Mouse (Mus musculus) embryonic facial prominence, embryonic 11.5 days (tissue): ENCODE data around the gene Anxa3. TPM values are rescaled to one million over a fixed set of nuclear protein-coding genes. Genes with fewer than 3 reads are reported as not detected.

Experiments used
- ATAC-seq: fragments of 200-750 bp; cut with Nextera tagmentation; replicated peaks from 2 replicates; pipeline ENCODE4 v1.8.0; 2017; ENCODE audit warnings: low read depth; ENCODE audit not compliant: insufficient number of reproducible peaks, low FRiP score, low TSS enrichment
- DNase-seq: peaks from one replicate; pipeline ENCODE4 v3.0.0-alpha.2; 2015; ENCODE audit warnings: low spot score
- H3K27ac ChIP-seq: fragments of 300-500 bp; sonication (generic); replicated peaks from 2 replicates; pipeline ENCODE4 v1.5.1; 2014; ENCODE audit warnings: mild to moderate bottlenecking, low read depth, low read length, control low read depth
- H3K27me3 ChIP-seq: fragments of 300-500 bp; sonication (generic); 2 replicates; pipeline ENCODE4 v1.6.1; 2014; ENCODE audit warnings: mild to moderate bottlenecking, low read length, moderate library complexity, mixed read lengths; ENCODE audit not compliant: control insufficient read depth, insufficient read depth
- H3K36me3 ChIP-seq: fragments of 300-500 bp; sonication (generic); replicated peaks from 2 replicates; pipeline ENCODE4 v1.6.1; 2014; ENCODE audit warnings: low read depth, mild to moderate bottlenecking, low read length, moderate library complexity, mixed read lengths; ENCODE audit not compliant: control insufficient read depth, insufficient read depth
- H3K4me1 ChIP-seq: fragments of 300-500 bp; sonication (generic); 2 replicates; pipeline ENCODE4 v1.6.1; 2014; ENCODE audit warnings: low read length, mixed read lengths; ENCODE audit not compliant: control insufficient read depth, insufficient read depth
- H3K4me2 ChIP-seq: fragments of 300-500 bp; sonication (generic); 2 replicates; pipeline ENCODE4 v1.6.1; 2014; ENCODE audit warnings: low read depth, mild to moderate bottlenecking, control low read depth, low read length, moderate library complexity
- H3K4me3 ChIP-seq: fragments of 300-500 bp; sonication (generic); 2 replicates; pipeline ENCODE4 v1.5.1; 2014; ENCODE audit warnings: low read depth, low read length, control low read depth
- H3K9ac ChIP-seq: fragments of 300-500 bp; sonication (generic); replicated peaks from 2 replicates; pipeline ENCODE4 v1.6.1; 2014; ENCODE audit warnings: mild to moderate bottlenecking, control low read depth, low read length
- H3K9me3 ChIP-seq: fragments of 300-500 bp; sonication (generic); replicated peaks from 2 replicates; pipeline ENCODE4 v1.6.1; 2016; ENCODE audit warnings: mild to moderate bottlenecking, low read length, inconsistent platforms, mixed read lengths; ENCODE audit not compliant: control insufficient read depth
- WGBS: fragments of 180-500 bp; shearing (Covaris S2); extraction: QIAGEN DNeasy Blood & Tissue Kit; methylation state at CpG from one replicate; pipeline ENCODE4 v1.1.7; 2014; 5-methylcytosine and 5-hydroxymethylcytosine counted together
- polyA plus RNA-seq: library from polyadenylated mRNA; unstranded; fragments of >200 nt; fragmentation: Nextera tagmentation; extraction: Ambion mirVana; gene quantifications from 2 replicates; pipeline ENCODE4 v1.2.1, GENCODE M21; 2014

The Anxa3 gene
- polyA plus RNA-seq, result 34.2 and 39.3 TPM in 2 replicates

DNA sequence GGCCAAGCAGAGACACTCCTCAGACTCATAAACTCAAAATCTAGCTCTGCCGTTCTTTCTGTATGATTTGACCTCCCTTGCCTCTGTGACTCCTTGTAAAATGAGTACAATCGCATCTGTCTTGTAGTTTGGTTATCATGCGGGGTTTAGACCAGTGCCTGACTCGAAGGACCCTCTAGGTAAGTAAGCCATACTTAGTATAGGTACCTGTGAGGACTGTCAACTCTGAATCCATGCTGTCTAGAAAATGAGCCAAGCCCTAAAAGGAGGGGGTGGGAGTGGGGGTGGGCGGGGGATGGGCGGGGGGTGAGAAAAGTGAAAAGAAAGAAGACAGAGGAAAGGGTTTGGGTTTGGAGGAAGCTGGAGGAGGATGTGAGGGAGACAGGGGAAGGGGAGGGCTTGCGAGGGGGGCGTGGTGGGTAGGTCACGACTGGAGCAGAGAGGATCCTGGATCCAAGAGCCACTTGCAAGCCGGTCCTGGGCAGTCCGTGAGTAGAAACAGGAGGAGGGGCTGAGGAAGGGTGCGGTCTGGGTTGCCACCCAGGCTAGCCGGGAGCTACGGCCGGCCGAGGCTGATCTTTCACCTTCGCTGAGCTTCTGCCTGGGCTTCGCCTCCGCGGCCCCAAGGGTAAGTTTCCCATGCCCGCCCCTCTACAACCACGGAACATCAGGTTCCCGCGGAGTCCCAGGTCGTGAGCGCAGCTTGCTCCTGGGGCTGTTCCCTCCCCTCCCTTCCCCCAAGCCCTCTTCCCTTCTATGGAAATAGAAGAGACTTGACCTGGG, at the start of gene Anxa3:
Gene Anxa3 (plus strand): TSS at position 404 of the 783 bp plus-strand sequence.
- H3K27ac ChIP-seq, result no peak within 1 kb of the TSS
- peak within 1 kb of the TSS; percentile 37 for H3K4me3 ChIP-seq
- H3K36me3 ChIP-seq, result no peaks in the 10 kb centered on the region
- H3K9ac ChIP-seq, result peak within 1 kb of the TSS; percentile 54
- peak within 1 kb of the TSS; percentile 60 for H3K4me2 ChIP-seq
- no peaks in the 10 kb centered on the region for H3K27me3 ChIP-seq
- no peaks in the 10 kb centered on the region for H3K9me3 ChIP-seq
- 11% methylated on average over 24 of the region's 26 CpGs for WGBS
- DNase-seq (peak; percentile 36), ATAC-seq (peak; percentile 79)
- H3K4me1 ChIP-seq, result no peaks in the 10 kb centered on the region

DNA sequence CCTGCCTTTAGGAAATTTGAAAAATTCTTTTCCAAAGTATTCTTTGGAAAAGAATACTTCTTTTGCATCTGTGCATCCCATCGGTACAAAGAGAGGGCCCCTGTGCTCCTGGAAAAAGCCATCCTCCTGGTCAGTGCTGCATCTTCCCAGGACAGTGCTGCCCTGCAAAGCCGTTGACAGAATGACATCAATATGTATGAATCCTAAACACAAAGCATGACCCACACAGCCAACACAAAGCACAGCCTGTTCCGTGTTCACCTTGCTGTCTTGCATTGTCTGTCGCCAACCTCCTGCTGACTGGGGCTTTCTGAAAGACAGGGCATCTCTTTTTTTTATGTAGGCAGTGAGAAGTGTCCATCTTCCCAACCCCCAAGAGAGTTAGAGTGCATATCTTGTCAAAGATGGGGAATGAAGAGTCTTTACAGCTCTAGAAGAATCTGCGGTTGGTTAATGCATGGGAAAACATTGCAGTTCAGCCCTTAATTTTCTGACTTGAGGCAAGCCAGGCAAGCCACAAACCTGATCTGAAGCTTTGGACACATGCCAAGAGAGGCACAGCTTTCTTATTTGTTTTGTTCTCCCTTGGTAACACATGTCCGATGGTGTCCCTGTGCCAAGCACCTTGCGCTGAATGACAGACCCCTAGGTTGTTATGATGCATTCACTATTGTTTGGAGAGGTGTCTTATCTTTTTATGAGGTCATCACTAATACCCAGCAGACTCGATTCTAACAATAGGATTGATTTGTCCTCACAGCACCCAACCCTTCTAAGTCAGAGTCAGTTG, 45.7 kb upstream of the Anxa3 start:
- no peak overlapping the region for H3K4me3 ChIP-seq
- no peaks in the 10 kb centered on the region for H3K27me3 ChIP-seq
- no peak overlapping the region for H3K9ac ChIP-seq
- no peak overlapping the region for H3K4me2 ChIP-seq
- ATAC-seq (no peak), DNase-seq (no peak)
- no peaks in the 10 kb centered on the region for H3K9me3 ChIP-seq
- no peaks in the 10 kb centered on the region for H3K4me1 ChIP-seq
- WGBS, result 83% methylated on average over 8 of the region's 8 CpGs
- no peaks in the 10 kb centered on the region for H3K36me3 ChIP-seq
- no peak overlapping the region for H3K27ac ChIP-seq

DNA sequence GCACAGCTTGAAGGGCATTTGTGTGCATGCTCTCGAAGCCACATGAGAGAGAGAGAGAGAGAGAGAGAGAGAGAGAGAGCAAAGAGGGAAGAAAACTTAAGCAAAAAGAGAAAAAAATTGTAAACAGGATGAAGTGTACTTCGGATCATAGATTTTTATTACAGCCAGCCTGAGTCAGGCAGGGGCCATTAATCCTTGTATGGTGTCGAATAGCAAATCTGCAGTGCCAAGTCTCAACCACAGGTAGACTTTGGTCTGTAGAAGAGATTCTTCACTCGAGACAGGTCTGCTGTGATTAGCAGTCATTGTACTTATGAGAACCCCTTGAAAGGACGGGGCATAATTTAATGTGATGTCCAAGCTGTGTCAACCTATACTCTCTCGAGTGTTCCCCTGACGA, 35.5 kb upstream of the Anxa3 start:
- DNase-seq, result no peak
- Histone ChIP-seq H3K9me3 (no peaks in the 10 kb centered on the region), H3K27me3 (no peaks in the 10 kb centered on the region), H3K36me3 (no peaks in the 10 kb centered on the region), H3K4me1 (no peaks in the 10 kb centered on the region), H3K4me3 (no peak overlapping the region), H3K9ac (no peak overlapping the region), H3K4me2 (no peak overlapping the region), H3K27ac (no peak overlapping the region)
- no peak for ATAC-seq
- WGBS, result 87% methylated on average over 7 of the region's 7 CpGs

GRCm38 (mm10) chr5:96762021-96762420, 31.1 kb upstream of the Anxa3 start:
- no peaks in the 10 kb centered on the region for H3K4me1 ChIP-seq
- ATAC-seq, result no peak
- no peaks in the 10 kb centered on the region for H3K36me3 ChIP-seq

GRCm38 (mm10) chr5:96768846-96769471, 24.2 kb upstream of the Anxa3 start:
- H3K36me3 ChIP-seq, result no peaks in the 10 kb centered on the region
- H3K27ac ChIP-seq, result no peak overlapping the region
- no peaks in the 10 kb centered on the region for H3K9me3 ChIP-seq
- H3K4me2 ChIP-seq, result no peak overlapping the region
- ATAC-seq, result no peak
- H3K4me1 ChIP-seq, result no peaks in the 10 kb centered on the region
- H3K27me3 ChIP-seq, result no peaks in the 10 kb centered on the region
- WGBS, result 67% methylated on average over 10 of the region's 10 CpGs
- no peak overlapping the region for H3K9ac ChIP-seq
- DNase-seq, result peak; percentile 82
- no peak overlapping the region for H3K4me3 ChIP-seq

More at GRCm38 (mm10) chr5:96762021-96762420, 31.1 kb upstream of the Anxa3 start:
- 94% methylated on average over 1 of the region's 1 CpGs for WGBS
- no peak for DNase-seq
- no peaks in the 10 kb centered on the region for H3K9me3 ChIP-seq
- no peaks in the 10 kb centered on the region for H3K27me3 ChIP-seq
- no peak overlapping the region for H3K4me2 ChIP-seq
- H3K27ac ChIP-seq, result no peak overlapping the region
- no peak overlapping the region for H3K4me3 ChIP-seq
- H3K9ac ChIP-seq, result no peak overlapping the region

DNA sequence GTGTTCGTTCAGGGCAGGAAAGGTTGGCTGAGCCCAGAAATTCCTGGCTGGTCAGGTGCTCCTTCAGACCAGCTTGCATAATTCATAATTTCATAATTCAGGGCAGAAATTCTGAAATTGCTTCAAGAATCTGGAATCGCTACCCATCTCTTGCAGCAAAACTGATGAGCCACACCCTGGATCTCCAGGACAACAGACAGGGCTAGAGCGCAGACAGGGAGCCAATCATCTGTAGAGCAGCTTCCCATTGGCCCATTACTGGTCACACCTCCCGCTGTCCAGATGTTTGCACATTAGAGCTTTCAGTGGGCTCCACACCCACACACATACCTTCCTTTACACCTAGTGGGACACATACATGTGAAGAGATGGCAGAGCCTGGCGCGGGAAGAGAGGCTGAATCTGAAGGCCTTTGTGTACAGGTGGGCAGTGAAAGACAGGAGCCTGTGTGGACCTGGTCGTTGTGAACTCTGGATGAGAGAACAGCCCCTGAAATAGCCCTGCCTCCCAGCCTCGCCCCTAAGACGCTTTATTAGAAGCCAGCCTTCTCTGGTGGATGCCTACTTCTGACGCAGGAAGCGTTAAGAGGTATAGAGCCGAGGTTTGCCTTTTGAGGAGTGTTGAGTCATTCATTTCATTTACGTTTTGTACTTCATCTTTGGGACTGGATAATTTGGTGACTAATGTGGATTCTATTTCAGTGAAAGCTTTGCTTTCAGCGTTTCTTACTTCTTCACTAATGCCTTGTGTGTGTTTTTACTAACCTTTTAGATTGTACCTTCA, 9.4 kb upstream of the Anxa3 start:
- H3K27ac ChIP-seq, result no peak overlapping the region
- no peaks in the 10 kb centered on the region for H3K4me1 ChIP-seq
- H3K9me3 ChIP-seq, result no peaks in the 10 kb centered on the region
- no peaks in the 10 kb centered on the region for H3K36me3 ChIP-seq
- DNase-seq, result no peak
- H3K9ac ChIP-seq, result no peak overlapping the region
- 80% methylated on average over 14 of the region's 14 CpGs for WGBS
- no peak overlapping the region for H3K4me3 ChIP-seq
- no peak overlapping the region for H3K4me2 ChIP-seq
- H3K27me3 ChIP-seq, result no peaks in the 10 kb centered on the region
- no peak for ATAC-seq

DNA sequence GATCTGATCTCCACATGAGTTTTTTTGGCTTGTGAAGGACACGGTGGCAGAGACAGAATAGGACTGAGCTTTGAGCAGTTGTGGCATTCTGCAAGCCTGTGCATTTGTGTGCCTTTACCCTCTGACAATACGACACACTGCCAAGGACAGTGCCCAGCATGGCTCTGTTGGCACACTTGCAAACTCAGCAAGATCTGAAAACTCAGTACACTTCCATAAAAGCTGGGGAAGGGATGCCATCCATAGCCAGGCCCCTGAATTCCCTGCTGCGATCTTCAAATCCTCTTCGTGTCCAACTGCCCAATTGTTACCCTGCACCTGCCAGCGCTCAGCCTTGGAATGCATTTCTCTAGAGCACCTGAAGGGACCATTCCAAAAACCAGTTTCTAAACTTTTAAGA, 8.0 kb upstream of the Anxa3 start:
- Histone ChIP-seq H3K27ac (no peak overlapping the region), H3K36me3 (no peaks in the 10 kb centered on the region), H3K4me3 (no peak overlapping the region), H3K4me1 (no peaks in the 10 kb centered on the region), H3K4me2 (no peak overlapping the region), H3K9ac (no peak overlapping the region), H3K9me3 (no peaks in the 10 kb centered on the region), H3K27me3 (no peaks in the 10 kb centered on the region)
- no peak for ATAC-seq
- 94% methylated on average over 5 of the region's 5 CpGs for WGBS
- DNase-seq, result no peak
